Mouse (Mus musculus) myocyte (in vitro differentiated cells): ENCODE measurements around the gene Ankra2.

Experiments used
- E2F4 ChIP-seq: IDR thresholded peaks from one replicate; pipeline ENCODE4 v1.6.1; 2011; ENCODE audit warnings: mild to moderate bottlenecking, control low read depth, moderate library complexity; ENCODE audit not compliant: insufficient read depth
- MAX ChIP-seq: IDR thresholded peaks from one replicate; pipeline ENCODE4 v1.6.1; 2011; ENCODE audit warnings: low read depth, mild to moderate bottlenecking, control low read depth
- MYOD1 ChIP-seq, 3 experiments: IDR thresholded peaks; one replicate each; pipeline ENCODE4 v1.6.1; 2011; ENCODE audit warnings: control low read depth in 2 of 3, low read depth in 2 of 3, mild to moderate bottlenecking in 2 of 3, moderate library complexity in 1 of 3; ENCODE audit not compliant: insufficient read length in 2 of 3, control insufficient read depth in 1 of 3
- MYOG ChIP-seq, 3 experiments: IDR thresholded peaks; one replicate each; pipeline ENCODE4 v1.6.1; 2011; ENCODE audit warnings: control low read depth in 2 of 3, low read depth in 2 of 3, mild to moderate bottlenecking in 2 of 3; ENCODE audit not compliant: insufficient read length in 2 of 3, control insufficient read depth in 1 of 3, insufficient read depth in 1 of 3
- POLR2A ChIP-seq: IDR thresholded peaks from one replicate; pipeline ENCODE4 v1.6.1; 2011; ENCODE audit warnings: low read depth, mild to moderate bottlenecking, control low read depth, moderate library complexity; ENCODE audit not compliant: insufficient read length
- POLR2AphosphoS2 ChIP-seq: IDR thresholded peaks from one replicate; pipeline ENCODE4 v1.6.1; 2011; ENCODE audit warnings: low read depth, control low read depth; ENCODE audit not compliant: insufficient read length
- REST ChIP-seq: IDR thresholded peaks from one replicate; pipeline ENCODE4 v1.6.1; 2011; ENCODE audit warnings: mild to moderate bottlenecking, control low read depth, moderate library complexity; ENCODE audit not compliant: insufficient read depth, insufficient read length
- SRF ChIP-seq: IDR thresholded peaks from one replicate; pipeline ENCODE4 v1.6.1; 2011; ENCODE audit warnings: low read depth; ENCODE audit not compliant: control insufficient read depth, insufficient read length
- TCF12 ChIP-seq: IDR thresholded peaks from one replicate; pipeline ENCODE4 v1.6.1; 2011; ENCODE audit warnings: mild to moderate bottlenecking, control low read depth; ENCODE audit not compliant: poor library complexity, insufficient read depth, severe bottlenecking
- USF1 ChIP-seq: IDR thresholded peaks from one replicate; pipeline ENCODE4 v1.6.1; 2011; ENCODE audit warnings: low read depth, mild to moderate bottlenecking, control low read depth, moderate library complexity

- no peak for TF ChIP-seq TCF12
- TF ChIP-seq POLR2A, result no peak
- no peak for TF ChIP-seq MAX
- TF ChIP-seq E2F4, result no peak
- TF ChIP-seq POLR2AphosphoS2, result no peak
- no peak for TF ChIP-seq MYOG (IDR thresholded peaks at IDR 0.05; ENCODE audit: control insufficient read depth in 1 of 3, insufficient read depth in 1 of 3, insufficient read length in 2 of 3, low read depth in 2 of 3)
- no peak for TF ChIP-seq SRF
- TF ChIP-seq REST, result no peak
- TF ChIP-seq MYOD1 (IDR thresholded peaks at IDR 0.05; ENCODE audit: control insufficient read depth in 1 of 3, insufficient read length in 2 of 3, low read depth in 2 of 3), result no peak
- no peak for TF ChIP-seq USF1
Measured at GRCm38 (mm10) chr13:98315124-98315523, 52.2 kb downstream of the Ankra2 start.
